Mouse (Mus musculus) lung, postnatal 4 days (tissue): ENCODE data around the gene Dis3l2.
A peak's percentile ranks its signal among the peaks of the same experiment; 100 is the strongest.

Experiments
- DNase-seq, 2 experiments: peaks; one replicate each; pipeline ENCODE4 v3.0.0; 2021

Gene Dis3l2

GRCm38 (mm10) chr1:87086964-87087363 lies 383.4 kb downstream of the Dis3l2 start:
- DNase-seq, result no peak

- no peak for DNase-seq
Observed at GRCm38 (mm10) chr1:87089251-87089650, 385.6 kb downstream of the Dis3l2 start.

- DNase-seq, result no peak
Observed at GRCm38 (mm10) chr1:87089828-87090227, 386.2 kb downstream of the Dis3l2 start, which contains the start of gene Alppl2. Gene Alppl2, minus strand, starts transcription at chr1:87089928.

- no peak for DNase-seq
Observed at GRCm38 (mm10) chr1:87095642-87096041, 392.0 kb downstream of the Dis3l2 start.

- DNase-seq, result peak; percentile 67 to 71
Observed at GRCm38 (mm10) chr1:87098358-87098975, 394.9 kb downstream of the Dis3l2 start.
